Mouse (Mus musculus): ENCODE measurements around the gene Pcif1. TPM values are rescaled to one million over a fixed set of nuclear protein-coding genes. Genes with fewer than 3 reads are reported as not detected.
A peak's percentile ranks its signal among the peaks of the same experiment; 100 is the strongest.
"Not testable (repeated sequence)": the region's sequence is repeated elsewhere in the genome, so short reads cannot be mapped to it uniquely, and the experiment has no call there.

Pcif1 gene
- total and polyA plus RNA-seq, 3 experiments, result 20.0 to 59.1 (median 33.6) TPM

- H3K27ac ChIP-seq (ENCODE audit: insufficient read depth, low read depth); H3K27me3 ChIP-seq (replicated peaks); H3K9me3 ChIP-seq (replicated peaks; ENCODE audit: low read length); DNase-seq (ENCODE audit: extremely low read depth); H3K9ac ChIP-seq (ENCODE audit: insufficient read depth, low read depth); H3K4me3 ChIP-seq (replicated peaks in 1 of 3; ENCODE audit: low read depth in 2 of 3, low read length in 2 of 3, poor library complexity in 1 of 3); dilution Hi-C loops (cut with MboI; ENCODE audit: extremely low pct_ligation_motif_present, extremely low pct_unique_long_range_greater_than_20kb, low sequenced_read_pairs); H3K36me3 ChIP-seq (replicated peaks in 1 of 2; ENCODE audit: control insufficient read depth in 1 of 2, insufficient read depth in 1 of 2, low read length in 1 of 2): not testable (repeated sequence)
- Histone ChIP-seq H3K4me1 (ENCODE audit: control insufficient read depth in 1 of 2, insufficient read depth in 2 of 2) (peaks cover 2 to 22% of the 10 kb centered on the region in 2 experiments), H3K4me2 (ENCODE audit: insufficient read depth, low read depth, poor library complexity, severe bottlenecking) (peak overlapping the region; percentile 53; the same call in 1 of the 2 replicates), H3K79me2 (replicated peaks; ENCODE audit: control insufficient read depth, extremely low read depth, insufficient read depth, poor library complexity, severe bottlenecking) (peaks cover 18% of the 10 kb centered on the region)
- TF ChIP-seq ZNF384 (IDR thresholded peaks at IDR 0.05; ENCODE audit: low read depth, low read length) (peak; percentile 80), CTCF (conservative IDR thresholded peaks at IDR 0.05 in 1 of 2, IDR thresholded peaks at IDR 0.05 in 1 of 2; ENCODE audit: low read depth in 2 of 2, low read length in 2 of 2) (peak in 1 of 2 experiments; percentile 32; a peak in 1 of 4 replicates)
- in situ Hi-C loops (cut with MboI; ENCODE audit: low pct_ligation_motif_present, low pct_unique_long_range_greater_than_20kb, low sequenced_read_pairs), result loop anchor here (5.0 kb wide), 1 partner anchor 45 kb away; the partner anchor contains the start of genes Ctsa and Neurl2
These were observed 1.5 kb upstream of the Pcif1 start for GRCm38 (mm10) chr2:164877376-164878215.

DNA sequence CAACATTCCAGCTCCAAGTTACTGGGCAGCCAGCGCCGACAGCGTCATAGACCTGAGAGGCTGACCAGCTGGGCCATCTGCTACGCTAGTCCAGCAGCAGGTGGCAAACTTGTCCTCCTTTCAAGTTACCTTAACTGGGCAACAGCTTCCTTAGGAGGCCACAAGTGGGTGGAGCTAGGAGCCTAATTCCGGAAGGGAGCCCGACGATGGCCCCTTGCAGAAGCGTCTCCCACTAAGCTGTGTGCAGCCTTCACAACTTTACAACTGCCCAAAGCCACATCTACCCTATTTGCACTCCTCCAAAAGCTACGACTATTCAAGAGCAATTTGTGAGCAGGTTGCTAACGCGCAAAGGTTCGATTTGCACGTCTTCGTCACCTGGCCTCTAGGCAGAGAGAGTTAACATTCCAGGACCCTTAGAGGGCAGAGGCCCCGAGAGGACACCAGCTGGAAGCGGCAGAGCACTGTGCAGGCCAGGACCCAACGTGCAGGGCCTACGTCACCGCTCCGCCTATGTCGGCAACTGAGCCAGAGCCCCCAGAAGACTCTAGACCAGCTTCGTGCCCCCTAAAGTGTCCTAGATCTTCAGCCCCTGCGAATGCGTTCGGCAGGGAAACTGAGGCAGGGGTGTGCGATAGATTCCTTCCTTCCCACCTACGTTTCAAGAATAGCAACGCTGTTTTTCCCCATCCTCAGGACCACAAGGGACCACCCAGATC lies 436 bp upstream of the Pcif1 start:
- Histone ChIP-seq H3K9ac (ENCODE audit: insufficient read depth, low read depth) (peak overlapping the region; percentile 95), H3K27me3 (replicated peaks) (no peaks in the 10 kb centered on the region), H3K4me3 (replicated peaks in 1 of 3; ENCODE audit: low read depth in 2 of 3, low read length in 2 of 3, poor library complexity in 1 of 3) (peak overlapping the region; percentile 72 to 92 (median 75)), H3K79me2 (replicated peaks; ENCODE audit: control insufficient read depth, extremely low read depth, insufficient read depth, poor library complexity, severe bottlenecking) (peaks cover 18% of the 10 kb centered on the region), H3K9me3 (replicated peaks; ENCODE audit: low read length) (no peaks in the 10 kb centered on the region), H3K4me2 (ENCODE audit: insufficient read depth, low read depth, poor library complexity, severe bottlenecking) (peak overlapping the region; percentile 53), H3K4me1 (ENCODE audit: control insufficient read depth in 1 of 2, insufficient read depth in 2 of 2) (peaks cover 4 to 33% of the 10 kb centered on the region in 2 experiments), H3K27ac (ENCODE audit: insufficient read depth, low read depth) (peak overlapping the region; percentile 61), H3K36me3 (replicated peaks in 1 of 2; ENCODE audit: control insufficient read depth in 1 of 2, insufficient read depth in 1 of 2, low read length in 1 of 2) (peaks cover 6 to 13% of the 10 kb centered on the region in 2 experiments)
- in situ Hi-C loops (cut with MboI; ENCODE audit: low pct_ligation_motif_present, low pct_unique_long_range_greater_than_20kb, low sequenced_read_pairs), result loop anchor here (5.0 kb wide), 1 partner anchor 46 kb away; the partner anchor contains the start of genes Ctsa and Neurl2
- TF ChIP-seq POLR2A (IDR thresholded peaks at IDR 0.05; ENCODE audit: low read depth, low read length) (peak; percentile 58), TCF12 (IDR thresholded peaks at IDR 0.05; ENCODE audit: low read depth, low read length) (peak; percentile 54; the same call in 1 of the 2 replicates), MYC (IDR thresholded peaks at IDR 0.05; ENCODE audit: low read depth, low read length) (no peak), MAFK (IDR thresholded peaks at IDR 0.05; ENCODE audit: insufficient replicate concordance, low read length) (no peak), UBTF (IDR thresholded peaks at IDR 0.05; ENCODE audit: low read depth, low read length) (no peak), MAZ (IDR thresholded peaks at IDR 0.05; ENCODE audit: low read depth, low read length) (no peak), IRF4 (IDR thresholded peaks at IDR 0.05; ENCODE audit: low read depth, low read length) (peak; percentile 46; the same call in 1 of the 2 replicates), HCFC1 (IDR thresholded peaks at IDR 0.05; ENCODE audit: low read depth, low read length) (peak; percentile 60; the same call in 1 of the 2 replicates), TBP (conservative IDR thresholded peaks at IDR 0.05; ENCODE audit: low read depth, low read length) (no peak), ZMIZ1 (IDR thresholded peaks at IDR 0.05; ENCODE audit: low read depth, low read length) (peak; percentile 53; the same call in 1 of the 2 replicates), RAD21 (IDR thresholded peaks at IDR 0.05; ENCODE audit: low read depth, low read length) (peak; percentile 38), EP300 (IDR thresholded peaks at IDR 0.05; ENCODE audit: low read length) (no peak), USF2 (conservative IDR thresholded peaks at IDR 0.05; ENCODE audit: low read depth, low read length) (no peak), CHD2 (IDR thresholded peaks at IDR 0.05; ENCODE audit: low read length) (no peak), USF1 (IDR thresholded peaks at IDR 0.05; ENCODE audit: low read depth, low read length) (no peak), NRF1 (IDR thresholded peaks at IDR 0.05; ENCODE audit: low read depth, low read length) (peak; percentile 50; the same call in 1 of the 2 replicates), POLR2AphosphoS2 (IDR thresholded peaks at IDR 0.05; ENCODE audit: low read depth, low read length) (no peak), ELF1 (IDR thresholded peaks at IDR 0.05; ENCODE audit: low read depth, low read length) (peak; percentile 86), ZC3H11A (IDR thresholded peaks at IDR 0.05; ENCODE audit: low read depth, low read length) (no peak), NELFE (IDR thresholded peaks at IDR 0.05; ENCODE audit: low read depth, low read length) (peak; percentile 68), MEF2A (IDR thresholded peaks at IDR 0.05; ENCODE audit: borderline replicate concordance, low read depth, low read length) (peak; percentile 48; the same call in 1 of the 2 replicates), ETS1 (conservative IDR thresholded peaks at IDR 0.05; ENCODE audit: low read depth, low read length) (no peak; the same call in 1 of the 2 replicates), SIN3A (IDR thresholded peaks at IDR 0.05; ENCODE audit: low read length) (peak; percentile 61; the same call in 1 of the 2 replicates), CTCF (conservative IDR thresholded peaks at IDR 0.05 in 1 of 2, IDR thresholded peaks at IDR 0.05 in 1 of 2; ENCODE audit: low read depth in 2 of 2, low read length in 2 of 2) (peak in 1 of 2 experiments; percentile 53; a peak in 2 of 4 replicates), SMC3 (IDR thresholded peaks at IDR 0.05; ENCODE audit: low read depth, low read length) (0 out of 2 replicates have a peak, but pooled peaks have one; percentile 24), BHLHE40 (IDR thresholded peaks at IDR 0.05; ENCODE audit: low read depth, low read length) (no peak), KAT2A (IDR thresholded peaks at IDR 0.05; ENCODE audit: insufficient replicate concordance, low read length) (no peak)
- peak; percentile 74 for DNase-seq (ENCODE audit: extremely low read depth)
- dilution Hi-C loops (cut with MboI; ENCODE audit: extremely low pct_ligation_motif_present, extremely low pct_unique_long_range_greater_than_20kb, low sequenced_read_pairs), result no loop called here

All from CH12.LX (cell line).